Mouse (Mus musculus) neural tube, embryonic 14.5 days (tissue): Measurements from ENCODE around the gene Mpp2. TPM values are rescaled to one million over a fixed set of nuclear protein-coding genes. Genes with fewer than 3 reads are reported as not detected.

Experiments
- ATAC-seq: fragments of 200-750 bp; cut with Nextera tagmentation; 2 replicates; pipeline ENCODE4 v1.8.0; 2017; ENCODE audit warnings: low read depth, mild to moderate bottlenecking, moderate TSS enrichment, moderate library complexity
- H3K27ac ChIP-seq: fragments of 300-500 bp; sonication (generic); 2 replicates; pipeline ENCODE4 v1.5.1; 2014; ENCODE audit warnings: low read depth, mild to moderate bottlenecking, control low read depth, low read length, moderate library complexity, mixed read lengths
- H3K27me3 ChIP-seq: fragments of 300-500 bp; sonication (generic); 2 replicates; pipeline ENCODE4 v1.6.1; 2014; ENCODE audit warnings: low read length; ENCODE audit not compliant: control insufficient read depth, insufficient read depth
- H3K36me3 ChIP-seq: fragments of 300-500 bp; sonication (generic); 2 replicates; pipeline ENCODE4 v1.6.1; 2014; ENCODE audit warnings: low read length, mixed read lengths; ENCODE audit not compliant: control insufficient read depth, insufficient read depth
- H3K4me1 ChIP-seq: fragments of 300-500 bp; sonication (generic); 2 replicates; pipeline ENCODE4 v1.6.1; 2014; ENCODE audit warnings: low read length; ENCODE audit not compliant: control insufficient read depth, insufficient read depth
- H3K4me2 ChIP-seq: fragments of 300-500 bp; sonication (generic); 2 replicates; pipeline ENCODE4 v1.6.1; 2014; ENCODE audit warnings: mild to moderate bottlenecking, low read depth, low read length, control low read depth
- H3K4me3 ChIP-seq: fragments of 300-500 bp; sonication (generic); 2 replicates; pipeline ENCODE4 v1.5.1; 2014; ENCODE audit warnings: low read depth, low read length, control low read depth, mixed read lengths
- H3K9ac ChIP-seq: fragments of 300-500 bp; sonication (generic); replicated peaks from 2 replicates; pipeline ENCODE4 v1.6.1; 2014; ENCODE audit warnings: low read depth, mild to moderate bottlenecking, control low read depth, low read length, mixed read lengths
- H3K9me3 ChIP-seq: fragments of 300-500 bp; sonication (generic); 2 replicates; pipeline ENCODE4 v1.6.1; 2016; ENCODE audit warnings: low read length; ENCODE audit not compliant: control insufficient read depth
- WGBS: fragments of 180-500 bp; shearing (Covaris S2); extraction: QIAGEN DNeasy Blood & Tissue Kit; methylation state at CpG from one replicate; pipeline ENCODE4 v1.1.7; 2014; 5-methylcytosine and 5-hydroxymethylcytosine counted together
- polyA plus RNA-seq: library from polyadenylated mRNA; unstranded; fragments of >200 nt; fragmentation: Nextera tagmentation; extraction: Ambion mirVana; gene quantifications from 2 replicates; pipeline ENCODE4 v1.2.1, GENCODE M21; 2014

Mpp2 gene
- polyA plus RNA-seq, 1 experiment from 2014 or later = 25.7 TPM

DNA sequence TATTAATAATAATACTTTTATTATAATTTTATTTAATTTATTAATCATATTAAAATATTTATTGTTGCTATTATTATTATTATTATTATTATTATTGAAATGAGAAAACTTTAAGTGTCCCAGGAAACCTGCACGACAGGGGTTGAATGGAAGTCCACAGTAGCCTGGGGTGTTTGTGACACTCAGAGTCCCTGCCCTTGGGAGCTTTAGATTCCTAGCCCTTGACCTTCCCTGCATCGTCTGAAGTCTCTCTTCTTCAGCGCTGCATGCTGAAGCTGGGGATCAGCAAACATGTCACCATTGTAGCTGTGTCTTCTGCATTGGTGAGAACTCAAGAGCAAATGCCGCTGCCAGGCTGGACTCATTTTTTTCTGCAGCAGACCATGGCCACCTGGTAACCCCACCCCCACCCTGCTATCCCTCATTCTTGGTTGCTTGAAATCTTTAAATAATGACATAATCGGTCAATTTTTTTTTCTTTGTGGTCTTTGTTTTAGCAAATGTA, 52.8 kb downstream of the Mpp2 start:
- H3K4me3 ChIP-seq = no peak overlapping the region
- no peaks in the 10 kb centered on the region for H3K36me3 ChIP-seq
- no peak overlapping the region for H3K27ac ChIP-seq
- no peak overlapping the region for H3K4me2 ChIP-seq
- no peak overlapping the region for H3K9ac ChIP-seq
- ATAC-seq = no peak
- 78% methylated on average over 5 of the region's 5 CpGs for WGBS
- no peaks in the 10 kb centered on the region for H3K9me3 ChIP-seq
- no peaks in the 10 kb centered on the region for H3K4me1 ChIP-seq
- no peaks in the 10 kb centered on the region for H3K27me3 ChIP-seq

DNA sequence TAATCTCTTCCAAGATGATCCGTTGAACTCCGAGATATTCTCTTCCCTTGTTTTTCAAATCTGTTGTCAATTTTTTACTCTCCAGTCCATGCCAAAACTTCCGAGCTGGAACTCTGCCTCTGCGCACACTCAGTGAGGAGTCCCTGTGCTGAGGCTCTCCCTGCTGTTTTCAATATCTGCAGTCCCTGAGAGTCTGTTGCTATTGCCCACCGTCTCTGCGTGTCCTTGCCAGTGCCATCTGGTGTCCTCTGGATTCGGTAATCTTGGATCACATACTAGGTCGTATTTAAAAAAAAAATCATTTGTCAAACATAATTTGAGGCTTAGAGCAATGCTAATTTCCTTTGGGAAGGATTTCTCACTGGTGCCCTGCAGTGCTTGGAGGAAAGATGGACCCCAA, 53.4 kb downstream of the Mpp2 start:
- WGBS = 54% methylated on average over 8 of the region's 8 CpGs
- Histone ChIP-seq H3K27me3 (no peaks in the 10 kb centered on the region), H3K9me3 (no peaks in the 10 kb centered on the region), H3K4me1 (no peaks in the 10 kb centered on the region), H3K27ac (no peak overlapping the region), H3K4me2 (no peak overlapping the region), H3K9ac (no peak overlapping the region), H3K36me3 (no peaks in the 10 kb centered on the region), H3K4me3 (no peak overlapping the region)
- no peak for ATAC-seq

DNA sequence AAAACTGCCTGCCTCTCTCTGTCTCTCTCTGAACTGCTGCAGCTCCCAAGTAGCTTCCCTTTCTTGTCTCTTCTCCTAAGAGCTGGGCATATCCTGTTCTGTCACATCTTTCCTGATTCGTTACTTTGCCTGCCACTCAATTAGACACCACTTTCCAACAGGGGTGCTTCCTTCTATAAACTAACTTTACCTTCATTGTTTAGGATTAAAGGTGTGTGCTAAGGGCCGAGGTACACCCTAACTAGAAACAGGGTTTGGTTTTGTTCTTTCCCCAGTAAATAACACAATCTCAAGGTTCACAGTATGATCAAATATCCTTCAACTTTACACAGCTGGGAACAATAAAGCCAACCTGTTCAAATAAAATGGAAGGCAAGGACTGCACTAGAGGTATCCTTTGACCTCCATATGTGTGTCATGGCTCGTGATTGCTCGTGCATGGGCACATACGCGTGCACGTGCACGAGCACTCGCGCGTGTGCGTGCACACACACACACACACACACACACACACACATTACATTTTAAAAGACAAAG, 55.2 kb downstream of the Mpp2 start:
- Histone ChIP-seq H3K9me3 (no peaks in the 10 kb centered on the region), H3K36me3 (no peaks in the 10 kb centered on the region), H3K27me3 (no peaks in the 10 kb centered on the region), H3K4me2 (no peak overlapping the region), H3K27ac (no peak overlapping the region), H3K4me3 (no peak overlapping the region), H3K4me1 (no peaks in the 10 kb centered on the region), H3K9ac (no peak overlapping the region)
- no peak for ATAC-seq
- 93% methylated on average over 12 of the region's 12 CpGs for WGBS

DNA sequence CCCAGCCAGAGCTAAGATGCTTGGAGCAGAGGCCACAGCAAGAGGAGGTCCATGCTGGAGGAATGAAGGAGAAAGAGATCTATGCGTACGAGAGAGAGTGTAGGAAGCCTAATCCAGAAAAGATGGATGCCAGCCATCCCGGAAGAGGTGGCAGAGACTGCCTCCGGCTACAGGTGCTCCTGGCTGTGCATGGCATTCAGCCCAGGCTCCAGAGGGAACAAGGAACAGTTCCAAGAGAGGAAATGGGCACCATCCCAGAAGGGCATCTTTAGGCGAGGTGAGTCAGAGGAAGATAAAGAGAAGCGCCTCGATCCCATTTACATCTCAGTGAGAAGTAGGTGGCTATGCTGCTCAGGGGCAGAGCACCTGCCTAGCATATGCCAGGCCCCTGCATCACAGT, 57.2 kb downstream of the Mpp2 start:
- H3K4me2 ChIP-seq = no peak overlapping the region
- no peaks in the 10 kb centered on the region for H3K27me3 ChIP-seq
- no peak overlapping the region for H3K27ac ChIP-seq
- no peaks in the 10 kb centered on the region for H3K36me3 ChIP-seq
- peaks cover 7% of the 10 kb centered on the region; the same call in 1 of the 2 replicates for H3K4me1 ChIP-seq
- no peak overlapping the region for H3K9ac ChIP-seq
- no peak overlapping the region for H3K4me3 ChIP-seq
- ATAC-seq = no peak
- WGBS = 83% methylated on average over 7 of the region's 7 CpGs
- no peaks in the 10 kb centered on the region for H3K9me3 ChIP-seq

DNA sequence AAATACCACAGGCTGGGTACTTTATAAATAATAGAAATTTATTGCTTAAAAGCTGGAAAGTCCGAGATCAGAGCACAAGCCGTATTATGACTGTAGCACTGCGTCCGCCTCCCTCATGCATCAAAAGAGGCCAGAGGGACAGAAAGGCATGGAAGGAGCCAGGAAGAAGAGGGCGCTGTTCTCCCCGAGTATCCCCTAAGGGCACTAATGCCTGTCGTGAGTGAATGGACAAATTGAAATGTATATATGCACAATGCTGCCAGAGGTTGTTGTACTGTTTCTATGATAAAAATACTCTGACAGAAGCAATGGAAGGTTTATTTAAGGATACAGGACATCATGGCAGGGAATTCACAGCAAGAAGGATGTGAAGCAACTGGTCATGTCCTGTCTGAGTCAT, 58.3 kb downstream of the Mpp2 start:
- H3K4me1 ChIP-seq = peaks cover 18% of the 10 kb centered on the region
- H3K4me3 ChIP-seq = no peak overlapping the region
- no peaks in the 10 kb centered on the region for H3K27me3 ChIP-seq
- no peaks in the 10 kb centered on the region for H3K9me3 ChIP-seq
- 18% methylated on average over 7 of the region's 7 CpGs for WGBS
- no peak overlapping the region for H3K27ac ChIP-seq
- H3K4me2 ChIP-seq = no peak overlapping the region
- H3K36me3 ChIP-seq = no peaks in the 10 kb centered on the region
- no peak overlapping the region for H3K9ac ChIP-seq
- ATAC-seq = no peak

DNA sequence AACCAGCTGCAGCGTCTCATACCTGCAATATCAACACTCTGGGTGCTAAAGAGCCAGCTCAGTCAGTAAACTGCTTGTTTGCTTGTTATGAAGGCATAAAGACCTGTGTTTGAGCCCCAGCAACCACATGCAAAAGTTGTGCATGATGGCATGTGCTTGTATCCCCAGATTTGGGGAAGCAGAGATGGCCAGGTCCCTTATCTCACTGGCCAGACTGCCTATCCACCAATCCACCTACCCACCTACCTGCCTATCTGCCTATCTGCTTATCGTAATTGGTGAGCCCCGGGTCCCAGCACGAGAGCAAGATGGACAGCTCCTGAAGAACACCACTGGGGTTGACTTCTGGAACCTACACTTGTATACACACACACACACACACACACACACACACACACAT, 59.0 kb downstream of the Mpp2 start:
- Histone ChIP-seq H3K27me3 (no peaks in the 10 kb centered on the region), H3K36me3 (no peaks in the 10 kb centered on the region), H3K4me1 (peaks cover 19% of the 10 kb centered on the region), H3K4me3 (no peak overlapping the region), H3K9me3 (no peaks in the 10 kb centered on the region), H3K9ac (no peak overlapping the region), H3K4me2 (no peak overlapping the region), H3K27ac (no peak overlapping the region)
- ATAC-seq = no peak
- 84% methylated on average over 4 of the region's 4 CpGs for WGBS

DNA sequence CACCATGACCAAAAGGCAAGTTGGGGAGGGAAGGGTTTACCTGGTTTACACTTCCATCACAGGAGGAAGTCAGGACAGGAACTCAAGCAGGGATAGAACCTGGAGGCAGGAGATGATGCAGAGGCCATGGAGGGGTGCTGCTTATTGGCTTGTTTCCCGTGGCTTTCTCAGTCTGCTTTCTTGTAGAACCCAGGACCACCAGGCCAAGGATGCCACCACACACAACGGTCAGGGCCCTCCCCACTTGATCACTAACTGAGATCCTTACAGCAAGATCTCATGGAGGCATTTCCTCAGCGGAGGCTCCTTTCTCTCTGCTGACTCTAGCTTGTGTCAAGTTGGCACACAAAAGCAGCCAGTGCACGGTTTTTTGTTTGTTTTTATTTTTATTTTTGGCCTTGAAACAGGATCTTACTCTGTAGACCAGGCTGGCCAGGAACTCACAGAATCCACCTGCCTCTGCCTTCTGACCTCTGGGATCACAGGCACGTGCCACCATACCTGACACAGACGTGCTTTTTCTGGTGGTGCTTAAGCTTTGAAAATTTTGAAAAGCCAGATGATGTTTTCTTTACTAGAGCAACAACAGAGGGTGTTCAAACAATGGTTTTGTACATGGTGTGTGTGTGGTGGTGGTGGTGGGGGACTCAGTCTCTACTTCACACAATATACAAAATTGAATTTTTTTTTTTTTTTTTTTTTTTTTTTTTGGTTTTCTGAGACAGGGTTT, 60.1 kb downstream of the Mpp2 start, which contains the start of gene Mpp3:
Gene Mpp3, minus strand, starts transcription at position 375 of the 730 bp plus-strand sequence.
- Histone ChIP-seq H3K9me3 (no peaks in the 10 kb centered on the region), H3K4me1 (peaks cover 19% of the 10 kb centered on the region), H3K36me3 (no peaks in the 10 kb centered on the region), H3K4me3 (peak within 1 kb of the TSS; percentile 77), H3K4me2 (peak within 1 kb of the TSS; percentile 72), H3K9ac (peak within 1 kb of the TSS; percentile 82), H3K27ac (peak within 1 kb of the TSS; percentile 91), H3K27me3 (no peaks in the 10 kb centered on the region)
- 68% methylated on average over 6 of the region's 6 CpGs for WGBS
- ATAC-seq = no peak

DNA sequence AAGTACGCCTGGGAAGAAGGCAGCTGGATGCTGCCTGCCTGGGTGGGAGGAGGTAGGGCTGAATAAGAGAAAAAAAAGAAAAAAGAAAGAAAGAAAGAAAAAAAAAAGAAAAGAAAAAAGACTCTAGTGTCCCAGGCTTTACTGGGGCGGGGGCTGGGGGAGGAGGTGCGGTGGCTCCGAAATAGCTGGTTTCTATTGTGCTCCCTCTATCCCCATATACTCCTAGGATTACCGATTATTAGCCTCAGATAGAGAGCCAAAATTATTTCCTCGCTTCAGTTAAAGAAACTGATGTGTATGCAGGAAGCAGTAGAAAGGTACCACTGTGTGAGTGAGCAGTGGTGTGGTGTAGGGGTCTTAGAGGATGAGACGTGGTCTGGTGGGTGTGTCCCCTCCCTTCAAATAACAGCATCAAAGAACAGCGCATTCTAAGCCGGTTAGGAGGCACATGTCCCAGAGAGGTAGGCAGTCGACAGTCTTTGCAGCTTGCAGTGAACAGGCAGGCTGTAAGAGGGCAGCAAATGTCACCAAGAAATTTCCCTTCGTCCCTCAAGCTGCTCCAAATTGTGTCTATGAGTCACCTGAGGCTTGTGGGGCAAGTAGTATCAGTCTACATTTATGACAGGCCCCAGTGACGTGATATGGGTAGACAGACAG, 60.8 kb downstream of the Mpp2 start:
- Histone ChIP-seq H3K9me3 (no peaks in the 10 kb centered on the region), H3K4me3 (peak overlapping the region; percentile 77), H3K9ac (peak overlapping the region; percentile 82), H3K27ac (peak overlapping the region; percentile 91), H3K27me3 (no peaks in the 10 kb centered on the region), H3K4me2 (peak overlapping the region; percentile 72), H3K36me3 (no peaks in the 10 kb centered on the region), H3K4me1 (peaks cover 19% of the 10 kb centered on the region)
- 2% methylated on average over 12 of the region's 12 CpGs for WGBS
- peak; percentile 25; the same call in 1 of the 2 replicates for ATAC-seq
